Mouse (Mus musculus): ENCODE measurements around the gene Dus2.

DNA sequence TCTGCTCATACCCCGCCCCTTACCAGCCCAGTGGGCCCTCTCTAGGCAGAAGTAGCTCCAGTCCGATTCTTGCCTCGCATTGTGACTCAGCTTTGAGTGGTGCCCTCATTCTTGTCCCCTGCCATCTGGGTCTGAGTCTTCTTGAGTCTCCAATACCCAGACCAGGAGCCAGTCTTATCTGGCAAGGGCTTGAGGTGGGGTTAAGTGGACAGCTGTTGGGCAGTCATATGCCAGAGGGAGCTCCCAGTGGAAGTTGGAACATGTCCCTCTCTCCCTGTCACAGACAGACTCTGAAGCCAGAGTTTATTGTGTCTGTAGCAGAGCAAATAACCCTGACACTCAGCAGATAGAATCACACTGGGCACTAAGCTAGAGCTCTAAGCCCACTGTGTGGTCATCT is 59.9 kb downstream of the Dus2 start:
- no peak for TF ChIP-seq HCFC1 (IDR thresholded peaks at IDR 0.05; ENCODE audit: borderline replicate concordance, insufficient read depth, low read length)
- TF ChIP-seq ZNF384 (IDR thresholded peaks at IDR 0.05; ENCODE audit: low read depth, low read length) = no peak
- TF ChIP-seq ZC3H11A (IDR thresholded peaks at IDR 0.05; ENCODE audit: borderline replicate concordance, low read depth, low read length) = no peak
